Mouse (Mus musculus) induced T-regulatory cell, adult 2 months (primary cell): Measurements from ENCODE around the gene Eif2d.

Experiments
- DNase-seq: peaks from one replicate; pipeline ENCODE4 v3.0.0-alpha.2; 2012; ENCODE audit warnings: low read depth

Eif2d gene

DNA sequence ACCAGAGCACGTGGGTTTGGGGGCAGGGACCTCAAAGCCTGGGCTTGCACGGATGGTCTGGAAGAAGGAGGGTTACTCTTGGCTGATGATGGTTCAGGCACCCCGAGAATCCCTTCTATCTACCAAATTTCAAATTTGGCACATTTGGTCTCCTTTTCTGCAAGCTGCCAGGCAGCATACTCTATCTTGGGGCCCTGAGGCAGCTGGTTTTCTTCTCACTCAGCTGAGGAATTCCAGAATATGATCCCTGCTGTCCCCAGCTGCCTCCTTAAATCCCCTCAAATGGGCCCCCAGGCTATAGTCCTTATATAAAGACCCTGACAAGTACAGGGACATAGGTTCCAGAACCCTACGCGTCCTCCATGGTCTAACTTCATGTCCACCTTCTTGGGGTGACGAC lies 60.4 kb downstream of the Eif2d start:
- DNase-seq: no peak

DNA sequence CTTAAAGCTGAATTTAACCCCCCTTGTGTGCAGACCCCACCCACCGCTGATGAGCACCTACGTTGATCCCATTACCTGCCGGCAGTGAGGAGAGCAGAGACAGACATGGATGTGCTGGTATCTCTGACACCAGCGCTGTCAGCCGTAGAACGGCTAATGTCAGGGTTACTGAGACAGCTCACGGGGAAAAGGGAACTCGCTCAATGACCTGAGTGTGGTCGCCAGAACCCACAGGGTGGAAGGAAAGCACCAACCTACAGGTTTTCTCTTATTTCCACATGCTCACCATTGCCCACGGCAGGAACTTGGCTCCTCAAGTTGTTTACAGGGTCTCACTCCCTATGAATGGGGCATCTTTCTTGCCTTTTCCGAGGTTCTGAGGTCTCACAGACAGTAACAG lies 66.0 kb downstream of the Eif2d start:
- no peak for DNase-seq

DNA sequence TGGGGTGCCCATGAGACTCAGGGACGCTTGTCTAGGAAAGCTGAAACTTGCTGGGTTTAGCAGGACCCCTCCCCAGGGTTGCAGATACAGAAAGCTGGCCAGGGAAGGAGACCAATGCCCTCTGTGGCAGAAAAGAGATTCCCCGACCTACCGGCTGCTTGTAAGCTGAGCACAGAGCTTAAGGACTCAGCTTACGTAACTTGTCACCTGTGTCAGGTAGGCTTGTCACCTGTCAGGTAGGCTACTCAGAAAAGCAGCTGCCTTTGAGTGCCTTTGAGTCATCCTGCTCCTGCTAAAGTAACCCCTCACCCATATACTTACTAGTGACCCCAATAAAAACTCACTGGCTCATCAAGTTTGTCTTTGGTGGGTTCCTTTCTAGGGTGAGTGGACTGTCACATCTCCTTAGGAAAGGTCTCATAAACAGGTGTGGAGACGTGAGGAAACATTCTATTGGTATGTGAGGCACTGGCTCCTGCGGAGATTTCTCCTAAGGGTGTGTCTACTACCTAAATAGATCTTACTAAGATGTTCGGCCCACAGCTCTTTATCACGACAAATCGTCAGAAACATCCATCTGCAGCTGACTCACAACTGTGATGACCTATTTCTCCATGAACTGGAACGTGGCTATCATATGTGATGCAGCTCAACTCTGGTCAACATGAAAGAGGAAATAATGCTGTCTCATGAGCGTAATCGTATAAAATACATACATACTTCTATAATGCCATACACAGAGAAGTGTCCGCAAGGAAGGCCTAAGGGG lies 69.0 kb downstream of the Eif2d start:
- no peak for DNase-seq

DNA sequence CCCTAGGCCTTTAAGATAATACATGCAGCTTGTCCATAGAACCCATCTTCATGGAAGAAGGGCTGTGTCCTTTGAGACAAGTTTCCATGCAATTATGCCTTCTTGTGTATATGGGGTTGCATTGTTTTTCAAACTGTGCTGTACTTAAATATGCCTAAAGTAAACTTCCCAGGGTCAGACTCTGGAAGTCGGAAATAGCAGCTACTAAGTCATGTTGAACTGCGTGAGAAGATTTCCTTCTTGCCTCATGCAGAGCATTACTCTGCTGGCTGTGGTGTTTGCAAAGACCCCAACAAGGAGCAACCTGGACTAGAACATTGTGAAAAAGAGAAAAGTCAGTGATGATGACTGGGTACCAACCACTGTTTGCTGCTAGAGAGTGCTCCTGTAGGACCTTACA lies 70.4 kb downstream of the Eif2d start:
- no peak for DNase-seq

DNA sequence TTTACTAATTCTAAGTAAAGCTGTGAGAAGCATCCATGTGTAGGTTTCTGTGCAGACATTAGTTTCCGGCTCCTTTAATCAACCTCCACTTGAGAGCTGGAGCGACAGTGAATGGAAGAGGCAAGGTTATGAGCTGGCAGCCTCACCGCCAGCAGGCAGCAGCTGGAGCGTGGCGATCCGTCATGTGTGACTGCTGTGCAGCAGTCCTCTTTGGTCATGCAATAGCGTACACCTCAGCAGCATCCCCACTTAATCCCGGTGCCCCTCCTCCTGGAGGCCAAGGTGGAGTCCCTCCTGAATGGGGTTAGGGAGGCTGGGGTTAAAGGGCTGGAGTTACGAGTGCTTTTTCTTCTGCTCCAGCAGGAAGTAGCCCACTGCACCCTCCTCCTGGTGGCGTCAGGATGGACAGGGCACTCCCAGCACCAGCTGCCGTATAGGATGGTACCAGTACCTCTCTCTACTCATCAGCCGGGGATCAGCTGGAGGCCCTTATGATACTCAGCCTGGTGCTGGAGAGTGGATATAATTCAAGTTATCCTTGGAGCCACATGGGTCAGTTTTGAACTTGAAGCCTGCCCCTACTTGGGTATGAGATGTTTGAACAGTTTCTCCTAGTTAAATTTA lies 72.0 kb downstream of the Eif2d start:
- no peak for DNase-seq

DNA sequence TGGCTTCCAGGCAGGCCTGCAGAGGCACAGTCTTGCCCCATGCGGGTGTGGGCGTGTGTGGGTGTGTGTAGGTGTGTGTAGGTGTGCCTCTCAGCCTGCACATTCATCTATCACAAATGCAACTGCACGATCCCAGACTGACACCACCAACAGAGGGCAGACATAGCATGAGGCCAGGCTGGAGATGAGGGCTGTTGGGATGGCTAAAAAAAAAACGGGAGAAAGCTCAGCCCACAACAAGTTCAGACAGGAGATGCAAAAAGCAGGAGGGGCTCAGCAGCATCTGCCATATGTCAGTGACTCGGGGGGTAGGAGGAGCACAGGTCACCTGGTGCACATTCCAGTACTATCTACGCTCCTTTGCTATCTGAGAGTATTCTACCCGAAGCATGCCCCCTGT lies 75.2 kb downstream of the Eif2d start:
- DNase-seq: no peak

DNA sequence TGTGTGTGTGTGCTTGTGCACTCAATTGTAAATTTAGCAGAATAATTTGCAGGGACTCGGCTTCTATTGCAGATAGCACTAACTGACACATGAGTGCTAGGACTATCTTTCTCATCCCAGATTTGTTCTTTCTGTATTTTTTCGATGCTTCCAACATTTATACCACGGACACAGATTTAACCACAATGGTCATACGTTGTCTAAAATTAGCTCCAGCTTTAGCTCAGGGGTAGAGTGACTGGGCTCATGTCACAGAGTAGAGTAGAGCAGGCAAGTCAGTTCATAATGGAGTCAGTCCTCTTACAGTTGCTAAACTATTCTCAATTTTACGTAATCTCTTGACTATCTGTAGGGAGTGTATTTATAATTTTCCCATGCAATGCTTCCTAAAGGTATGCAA lies 75.7 kb downstream of the Eif2d start:
- DNase-seq: no peak

DNA sequence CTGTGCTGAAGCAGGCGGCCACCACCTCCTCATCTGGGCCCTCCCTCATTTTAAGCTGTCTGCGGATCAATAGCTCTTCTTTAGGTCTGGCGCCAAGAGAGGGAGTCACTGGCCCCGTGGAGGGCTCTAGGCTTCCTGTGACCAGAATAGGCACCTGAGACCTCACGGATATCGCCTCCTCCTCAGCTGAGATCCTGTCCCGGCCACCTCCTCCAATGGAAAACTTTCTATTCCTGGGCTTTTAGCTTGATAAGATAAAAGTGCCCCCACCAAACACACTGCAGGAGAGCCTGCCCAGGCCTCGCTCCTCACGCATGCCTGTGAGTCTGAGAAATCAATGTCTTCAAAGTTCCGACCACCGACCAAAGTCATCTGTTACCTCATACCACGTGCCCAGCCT lies 80.5 kb downstream of the Eif2d start:
- no peak for DNase-seq

DNA sequence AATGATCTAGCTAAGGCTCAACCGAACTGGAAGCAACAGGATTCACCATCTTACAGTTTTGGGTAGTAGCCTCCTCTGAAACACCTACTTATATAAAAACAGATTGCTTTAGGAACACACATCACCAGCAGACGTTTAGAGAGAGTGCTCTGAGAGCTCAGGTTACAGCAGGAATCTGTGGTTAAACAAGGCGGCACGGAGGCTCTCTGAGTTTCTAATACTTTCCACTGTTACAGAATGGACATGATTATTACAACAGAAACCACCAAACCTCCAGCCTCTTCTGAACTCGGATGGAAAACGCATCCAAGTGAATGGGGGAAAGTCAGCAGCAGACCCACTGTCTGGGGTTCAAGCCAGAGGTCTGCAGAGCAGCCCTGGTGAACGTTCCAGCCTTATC lies 83.1 kb downstream of the Eif2d start:
- no peak for DNase-seq
